Mouse (Mus musculus) spleen, adult 2 months (tissue): ENCODE measurements around the gene Atp2c2.

Experiments
- CTCF ChIP-seq: fragments of 200-500 bp; IDR thresholded peaks from 2 replicates; pipeline ENCODE4 v1.5.1; 2011; ENCODE audit warnings: mild to moderate bottlenecking, inconsistent platforms; ENCODE audit not compliant: insufficient read depth, insufficient read length, insufficient replicate concordance; ENCODE audit errors: extremely low read depth
- POLR2A ChIP-seq: fragments of 200-500 bp; IDR thresholded peaks from 2 replicates; pipeline ENCODE4 v1.6.1; 2011; ENCODE audit warnings: low read depth, low read length, inconsistent platforms

DNA sequence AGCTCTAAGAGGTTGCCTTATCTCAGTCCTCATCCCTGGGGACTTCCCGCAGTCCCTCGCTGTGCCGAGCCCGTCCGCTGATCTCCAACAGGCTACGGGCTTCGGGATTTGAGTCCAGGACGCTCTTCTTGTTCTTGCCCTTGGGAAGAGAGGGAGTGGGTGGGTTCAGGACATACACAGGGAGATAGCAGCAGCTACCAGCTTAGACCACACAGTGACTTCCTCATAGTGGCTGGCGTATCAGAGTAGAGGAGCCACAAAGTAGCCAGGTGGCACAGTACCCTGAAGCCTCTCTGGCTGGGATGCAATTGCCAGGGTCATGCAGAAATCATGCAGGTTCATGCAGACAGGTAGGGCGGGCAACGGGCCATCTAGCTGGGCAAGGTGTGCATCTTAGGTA lies 61.9 kb downstream of the Atp2c2 start:
- TF ChIP-seq CTCF, result no peak
- TF ChIP-seq POLR2A, result no peak
